Mouse (Mus musculus) forebrain, embryonic 10.5 days (tissue): ENCODE data around the gene Fam129b. TPM values are rescaled to one million over a fixed set of nuclear protein-coding genes. Genes with fewer than 3 reads are reported as not detected.

Source experiments
- DNase-seq: peaks from one replicate; pipeline ENCODE4 v3.0.0-alpha.2; 2017; ENCODE audit warnings: low spot score; ENCODE audit errors: extremely low spot score
- H3K27ac ChIP-seq: fragments of 300-500 bp; sonication (generic); 2 replicates; pipeline ENCODE4 v1.5.1; 2016; ENCODE audit warnings: mild to moderate bottlenecking
- H3K27me3 ChIP-seq: fragments of 300-500 bp; sonication (generic); 2 replicates; pipeline ENCODE4 v1.6.1; 2016; ENCODE audit warnings: mild to moderate bottlenecking; ENCODE audit not compliant: poor library complexity, severe bottlenecking
- H3K36me3 ChIP-seq: fragments of 300-500 bp; sonication (generic); replicated peaks from 2 replicates; pipeline ENCODE4 v1.6.1; 2016; ENCODE audit warnings: mild to moderate bottlenecking, moderate library complexity
- H3K4me1 ChIP-seq: fragments of 300-500 bp; sonication (generic); 2 replicates; pipeline ENCODE4 v1.6.1; 2016
- H3K4me3 ChIP-seq: fragments of 300-500 bp; sonication (generic); 2 replicates; pipeline ENCODE4 v1.5.1; 2016; ENCODE audit warnings: mild to moderate bottlenecking, moderate library complexity
- H3K9me3 ChIP-seq: fragments of 300-500 bp; sonication (generic); 2 replicates; pipeline ENCODE4 v1.6.1; 2016; ENCODE audit warnings: mild to moderate bottlenecking, moderate library complexity
- WGBS: fragments of 180-500 bp; shearing (Covaris S2); methylation state at CpG from one replicate; pipeline ENCODE4 v1.1.7; 2016; 5-methylcytosine and 5-hydroxymethylcytosine counted together
- polyA plus RNA-seq: library from polyadenylated mRNA; unstranded; fragments of >200 nt; fragmentation: Nextera tagmentation; extraction: Ambion mirVana; gene quantifications from 2 replicates; pipeline ENCODE4 v1.2.1, GENCODE M21; 2016

The Fam129b gene
- polyA plus RNA-seq, 1 experiment from 2014 or later, result 25.3 TPM

DNA sequence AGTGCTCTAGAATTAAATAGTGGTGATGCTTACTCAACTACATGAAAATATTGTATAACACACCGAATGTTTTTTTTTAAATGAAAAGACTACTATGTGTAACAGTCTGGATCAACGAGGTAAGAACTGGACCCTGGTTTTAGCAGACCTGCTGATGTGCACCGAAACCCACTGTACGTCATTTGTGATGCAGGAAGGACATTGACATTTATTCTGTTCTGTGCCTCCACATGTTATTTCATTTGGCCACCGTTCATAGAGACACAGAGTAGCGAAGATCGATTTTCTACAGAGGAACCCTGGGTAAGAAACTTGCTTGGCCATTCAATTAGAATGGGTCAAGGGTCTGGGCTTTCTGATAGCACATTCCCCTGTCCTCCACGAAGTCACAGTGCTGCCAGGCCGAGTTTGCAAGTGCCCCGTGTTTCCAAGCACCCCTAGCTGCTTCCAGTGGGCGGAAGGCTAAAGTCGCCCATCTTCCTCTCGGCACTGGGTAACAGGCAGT is 90.3 kb downstream of the Fam129b start:
- H3K4me1 ChIP-seq, result peaks cover 65% of the 10 kb centered on the region
- WGBS, result 12% methylated on average over 13 of the region's 13 CpGs
- peak overlapping the region; percentile 71 for H3K4me3 ChIP-seq
- no peak for DNase-seq
- no peaks in the 10 kb centered on the region for H3K27me3 ChIP-seq
- H3K9me3 ChIP-seq, result no peaks in the 10 kb centered on the region
- peaks cover 32% of the 10 kb centered on the region for H3K36me3 ChIP-seq
- H3K27ac ChIP-seq, result peak overlapping the region; percentile 93

DNA sequence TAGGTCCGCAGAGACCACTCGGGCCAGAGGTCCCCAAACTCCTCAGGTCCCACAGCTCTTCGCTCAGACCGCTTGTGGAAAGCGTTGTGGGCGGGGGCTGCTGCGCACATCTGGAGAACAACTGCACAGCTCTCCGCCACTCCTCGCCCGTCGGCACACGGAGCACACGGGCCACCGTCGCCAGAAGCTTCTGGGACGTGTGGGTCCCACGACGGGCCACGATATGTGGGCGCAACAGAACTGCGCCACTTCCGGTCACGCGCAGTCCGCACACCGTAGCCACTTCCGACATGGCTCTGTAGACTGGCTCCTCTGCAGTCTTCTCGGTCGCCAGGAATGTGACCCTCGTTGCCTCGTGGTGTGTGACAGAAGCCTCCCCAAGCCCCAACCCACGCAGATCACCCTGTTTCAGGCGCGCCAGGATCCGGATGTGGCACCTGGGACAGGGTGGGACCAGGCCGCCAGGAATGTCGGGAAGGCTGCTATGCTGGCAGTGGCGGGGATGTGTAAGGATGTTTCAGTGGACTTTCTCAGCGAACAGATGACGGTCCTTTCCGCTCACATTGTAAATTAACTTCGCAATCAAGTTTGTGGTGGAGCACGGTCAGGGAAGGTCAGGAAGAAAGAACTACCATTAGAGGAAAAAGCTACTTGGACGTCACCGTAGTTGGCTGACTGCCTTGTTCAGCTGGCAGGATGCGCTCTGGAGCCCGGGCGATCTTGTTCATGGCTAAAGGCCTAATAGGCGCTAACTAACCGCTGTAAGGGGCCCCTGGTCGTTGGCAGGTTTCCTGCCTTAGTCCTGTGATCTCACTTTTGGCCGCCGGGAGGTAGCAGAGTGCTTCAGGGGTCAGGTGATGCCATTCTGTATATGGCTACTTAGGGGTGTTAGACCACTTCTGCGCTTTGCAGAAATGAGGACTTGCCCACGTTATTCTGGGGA is 91.0 kb downstream of the Fam129b start:
- Histone ChIP-seq H3K4me3 (peak overlapping the region; percentile 71), H3K4me1 (peaks cover 64% of the 10 kb centered on the region), H3K27ac (peak overlapping the region; percentile 93), H3K36me3 (peaks cover 32% of the 10 kb centered on the region), H3K9me3 (no peaks in the 10 kb centered on the region), H3K27me3 (no peaks in the 10 kb centered on the region)
- 1% methylated on average over 55 of the region's 55 CpGs for WGBS
- peak; percentile 81 for DNase-seq

DNA sequence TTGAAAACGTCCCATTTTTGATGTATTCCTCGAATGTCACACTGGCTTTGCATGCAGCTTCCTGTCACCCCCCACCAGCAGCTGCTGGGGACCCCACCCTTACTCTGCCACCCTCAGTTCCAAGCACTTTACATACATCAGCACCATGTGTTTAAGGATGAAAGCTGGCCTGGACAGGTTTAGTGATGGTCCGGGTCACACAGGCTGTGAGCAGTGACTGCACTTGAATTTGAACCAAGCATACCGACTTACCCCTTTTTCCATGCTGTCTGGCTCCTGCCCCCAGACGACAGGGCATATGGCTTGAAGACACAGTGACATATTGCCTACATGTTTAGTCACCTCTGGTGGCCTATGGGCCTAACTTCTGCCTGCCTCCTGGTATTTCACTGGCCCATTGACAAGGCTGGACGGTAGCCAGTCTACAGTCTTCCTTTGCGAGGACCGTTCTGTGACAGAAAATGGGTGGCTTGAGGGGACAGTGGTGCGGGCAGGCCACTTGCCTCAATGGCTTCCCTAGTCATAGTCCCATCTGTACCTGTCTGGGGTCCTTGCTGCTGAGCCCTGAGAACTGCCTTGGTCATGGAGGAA is 92.2 kb downstream of the Fam129b start:
- 87% methylated on average over 9 of the region's 9 CpGs for whole genome bisulfite sequencing
- Histone ChIP-seq H3K27ac (0 out of 2 replicates have a peak overlapping the region, but pooled peaks have one; percentile 93), H3K4me3 (peak overlapping the region; percentile 71; the same call in 1 of the 2 replicates), H3K27me3 (no peaks in the 10 kb centered on the region), H3K4me1 (peaks cover 58% of the 10 kb centered on the region), H3K9me3 (no peaks in the 10 kb centered on the region), H3K36me3 (peaks cover 24% of the 10 kb centered on the region)
- no peak for DNase-seq

DNA sequence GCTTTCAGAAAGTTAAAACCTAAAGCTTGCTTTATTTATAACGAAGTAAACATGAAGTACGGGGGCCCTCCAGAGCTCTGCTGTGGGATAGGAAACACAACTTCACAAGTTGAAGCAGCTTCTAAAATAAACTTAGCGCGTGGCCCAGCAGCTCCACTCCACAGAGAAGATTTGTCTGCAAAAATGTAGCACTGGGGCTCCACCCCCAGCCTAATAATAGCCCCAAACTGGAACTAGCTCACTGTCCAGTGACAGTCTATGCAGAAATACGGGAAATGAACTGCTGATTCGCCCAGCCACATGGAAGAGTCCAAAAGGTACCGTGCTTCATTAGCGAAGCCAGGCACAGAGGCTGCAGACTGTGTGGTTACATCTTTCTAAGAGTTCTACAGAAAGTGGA is 93.4 kb downstream of the Fam129b start:
- Histone ChIP-seq H3K9me3 (no peaks in the 10 kb centered on the region), H3K27ac (no peak overlapping the region), H3K4me3 (no peak overlapping the region), H3K27me3 (no peaks in the 10 kb centered on the region), H3K4me1 (peaks cover 45% of the 10 kb centered on the region), H3K36me3 (peaks cover 24% of the 10 kb centered on the region)
- DNase-seq, result no peak
- WGBS, result 90% methylated on average over 8 of the region's 8 CpGs

DNA sequence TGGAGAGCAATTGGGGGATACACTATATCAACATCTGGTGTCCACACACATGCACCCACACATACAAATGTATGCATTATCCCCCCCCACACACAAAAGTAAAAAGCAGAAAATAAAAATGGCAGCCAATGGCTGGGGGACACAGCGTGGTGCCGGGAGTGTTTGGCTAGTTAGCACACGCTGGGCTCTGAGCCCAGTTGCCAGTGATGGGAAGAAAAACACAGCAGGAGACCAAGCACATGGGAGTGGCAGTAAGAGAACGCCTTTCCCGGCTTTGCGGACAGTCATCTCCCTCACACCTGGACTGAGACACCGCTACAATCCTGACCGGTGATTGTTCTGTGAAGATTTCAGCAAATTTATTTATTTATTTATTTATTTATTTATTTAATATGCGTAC is 95.3 kb downstream of the Fam129b start:
- Histone ChIP-seq H3K4me1 (peaks cover 32% of the 10 kb centered on the region), H3K4me3 (no peak overlapping the region), H3K27me3 (no peaks in the 10 kb centered on the region), H3K27ac (no peak overlapping the region), H3K9me3 (no peaks in the 10 kb centered on the region), H3K36me3 (peaks cover 29% of the 10 kb centered on the region)
- no peak for DNase-seq
- 35% methylated on average over 9 of the region's 9 CpGs for WGBS

DNA sequence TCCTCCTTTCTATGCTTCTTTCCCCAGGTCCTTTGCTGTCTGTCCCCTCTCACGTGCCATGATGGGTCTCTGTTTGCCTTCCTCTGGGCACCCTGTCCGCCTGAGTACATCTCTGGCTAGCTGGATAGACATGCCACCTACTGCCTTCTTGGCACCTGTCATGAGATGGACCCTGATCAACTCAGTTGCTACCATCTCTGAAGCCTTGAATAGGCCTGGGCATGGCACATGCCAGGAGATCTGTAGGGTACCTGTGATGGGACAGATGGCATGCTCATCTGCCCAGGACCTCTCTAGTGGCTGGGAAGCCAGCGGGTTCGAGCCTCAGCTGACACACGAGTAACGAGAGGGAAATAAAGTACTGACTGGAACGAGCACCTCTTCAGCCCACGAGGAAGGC is 98.3 kb downstream of the Fam129b start:
- H3K4me1 ChIP-seq, result peaks cover 10% of the 10 kb centered on the region
- peaks cover 30% of the 10 kb centered on the region for H3K36me3 ChIP-seq
- no peak overlapping the region for H3K27ac ChIP-seq
- no peaks in the 10 kb centered on the region for H3K9me3 ChIP-seq
- no peaks in the 10 kb centered on the region for H3K27me3 ChIP-seq
- no peak for DNase-seq
- H3K4me3 ChIP-seq, result no peak overlapping the region
- 92% methylated on average over 8 of the region's 8 CpGs for WGBS

Other genes starting within 250 kb of the Fam129b start
- gene Eng, start 229.5 kb upstream of the Fam129b start, polyA plus RNA-seq, result 24.5 and 24.7 TPM in 2 replicates
- 27.4 and 29.5 TPM in 2 replicates for gene Fpgs, start 172.0 kb upstream of the Fam129b start, polyA plus RNA-seq
- gene Cdk9, start 163.0 kb upstream of the Fam129b start, polyA plus RNA-seq, result 135 and 139 TPM in 2 replicates
- 28.6 and 30.2 TPM in 2 replicates for gene Sh2d3c, start 155.1 kb upstream of the Fam129b start, polyA plus RNA-seq
- 0.69 and 1.2 TPM in 2 replicates for gene 6330409D20Rik, start 135.1 kb upstream of the Fam129b start, polyA plus RNA-seq
- gene Tor2a, start 118.9 kb upstream of the Fam129b start, polyA plus RNA-seq, result 54.0 and 54.9 TPM in 2 replicates
- gene Ttc16, start 100.5 kb upstream of the Fam129b start, polyA plus RNA-seq, result 0.32 and 0.36 TPM in 2 replicates
- gene Ptrh1, start 100.3 kb upstream of the Fam129b start, polyA plus RNA-seq, result 4.4 and 5.1 TPM in 2 replicates
- 1.1 and 1.2 TPM in 2 replicates for gene Cfap157, start 91.7 kb upstream of the Fam129b start, polyA plus RNA-seq
- 18.7 and 20.8 TPM in 2 replicates for gene Stxbp1, start 28.9 kb upstream of the Fam129b start, polyA plus RNA-seq
- gene Rpl12, start 85.4 kb downstream of the Fam129b start, polyA plus RNA-seq, result 192 and 197 TPM in 2 replicates
- gene Lrsam1, start 85.5 kb downstream of the Fam129b start, polyA plus RNA-seq, result 6.6 and 8.0 TPM in 2 replicates
- gene Slc2a8, start 106.0 kb downstream of the Fam129b start, polyA plus RNA-seq, result 14.2 and 14.8 TPM in 2 replicates